Mouse (Mus musculus) stomach, postnatal 0 days (tissue): Measurements from ENCODE around the gene Patz1. TPM values are rescaled to one million over a fixed set of nuclear protein-coding genes. Genes with fewer than 3 reads are reported as not detected.

Source experiments
- ATAC-seq: fragments of 200-750 bp; cut with Nextera tagmentation; 2 replicates; pipeline ENCODE4 v1.8.0; 2017; ENCODE audit not compliant: low FRiP score, low TSS enrichment
- DNase-seq: peaks from one replicate; pipeline ENCODE4 v3.0.0-alpha.2; 2016; ENCODE audit warnings: low spot score
- H3K27ac ChIP-seq: fragments of 300-500 bp; sonication (generic); replicated peaks from 2 replicates; pipeline ENCODE4 v1.5.1; 2014; ENCODE audit warnings: mild to moderate bottlenecking, control low read depth
- H3K27me3 ChIP-seq: fragments of 300-500 bp; sonication (generic); 2 replicates; pipeline ENCODE4 v1.6.1; 2014; ENCODE audit warnings: low read length; ENCODE audit not compliant: control insufficient read depth, insufficient read depth
- H3K36me3 ChIP-seq: fragments of 300-500 bp; sonication (generic); 2 replicates; pipeline ENCODE4 v1.6.1; 2014; ENCODE audit warnings: low read length, mixed read lengths; ENCODE audit not compliant: control insufficient read depth, insufficient read depth
- H3K4me1 ChIP-seq: fragments of 300-500 bp; sonication (generic); replicated peaks from 2 replicates; pipeline ENCODE4 v1.6.1; 2014; ENCODE audit warnings: antibody characterized with exemption; ENCODE audit not compliant: control insufficient read depth, insufficient read depth
- H3K4me2 ChIP-seq: fragments of 300-500 bp; sonication (generic); replicated peaks from 2 replicates; pipeline ENCODE4 v1.6.1; 2014; ENCODE audit warnings: low read depth, mild to moderate bottlenecking, control low read depth, moderate library complexity
- H3K4me3 ChIP-seq: fragments of 300-500 bp; sonication (generic); 2 replicates; pipeline ENCODE4 v1.5.1; 2014; ENCODE audit warnings: low read depth, low read length, control low read depth
- H3K9ac ChIP-seq: fragments of 300-500 bp; sonication (generic); 2 replicates; pipeline ENCODE4 v1.6.1; 2014; ENCODE audit warnings: mild to moderate bottlenecking, low read length, control low read depth, mixed read lengths
- H3K9me3 ChIP-seq: fragments of 300-500 bp; sonication (generic); 2 replicates; pipeline ENCODE4 v1.6.1; 2016; ENCODE audit warnings: low read length; ENCODE audit not compliant: control insufficient read depth
- CTCF ChIP-seq: IDR thresholded peaks from 2 replicates; pipeline ENCODE4 v1.5.1; 2016; ENCODE audit warnings: antibody characterized with exemption, low read depth, mild to moderate bottlenecking, moderate library complexity
- EP300 ChIP-seq: optimal IDR thresholded peaks from 2 replicates; pipeline ENCODE3; 2016; ENCODE audit warnings: antibody characterized with exemption
- WGBS: fragments of 180-500 bp; shearing (Covaris S2); extraction: QIAGEN DNeasy Blood & Tissue Kit; methylation state at CpG from one replicate; pipeline ENCODE4 v1.1.7; 2014; 5-methylcytosine and 5-hydroxymethylcytosine counted together
- polyA plus RNA-seq: library from polyadenylated mRNA; unstranded; fragments of >200 nt; fragmentation: Nextera tagmentation; extraction: Ambion mirVana; gene quantifications from 2 replicates; pipeline ENCODE4 v1.2.1, GENCODE M21; 2015

The Patz1 gene
- polyA plus RNA-seq, 1 experiment from 2014 or later: 12.2 TPM

GRCm38 (mm10) chr11:3301075-3301474 is 12.4 kb downstream of the Patz1 start:
- H3K27me3 ChIP-seq: no peaks in the 10 kb centered on the region
- H3K9ac ChIP-seq: no peak overlapping the region
- 90% methylated on average over 5 of the region's 5 CpGs for WGBS
- no peak overlapping the region for H3K4me2 ChIP-seq
- no peak overlapping the region for H3K27ac ChIP-seq
- H3K4me3 ChIP-seq: no peak overlapping the region
- no peaks in the 10 kb centered on the region for H3K9me3 ChIP-seq
- H3K36me3 ChIP-seq: peaks cover 35% of the 10 kb centered on the region
- H3K4me1 ChIP-seq: no peaks in the 10 kb centered on the region
- ATAC-seq (no peak), DNase-seq (no peak)
- no peak for TF ChIP-seq CTCF

- H3K36me3 ChIP-seq: peaks cover 43% of the 10 kb centered on the region
- TF ChIP-seq CTCF (no peak), EP300 (no peak)
- H3K4me3 ChIP-seq: no peak overlapping the region
- no peak for DNase-seq
- no peaks in the 10 kb centered on the region for H3K4me1 ChIP-seq
- no peak for ATAC-seq
- no peaks in the 10 kb centered on the region for H3K9me3 ChIP-seq
- WGBS: 46% methylated on average over 4 of the region's 4 CpGs
- no peak overlapping the region for H3K4me2 ChIP-seq
- no peak overlapping the region for H3K27ac ChIP-seq
- no peaks in the 10 kb centered on the region for H3K27me3 ChIP-seq
- H3K9ac ChIP-seq: no peak overlapping the region
Observed at GRCm38 (mm10) chr11:3302385-3302784, 13.7 kb downstream of the Patz1 start.

GRCm38 (mm10) chr11:3302792-3303191 is 14.1 kb downstream of the Patz1 start:
- H3K27ac ChIP-seq: no peak overlapping the region
- H3K4me3 ChIP-seq: no peak overlapping the region
- no peak overlapping the region for H3K4me2 ChIP-seq
- H3K27me3 ChIP-seq: no peaks in the 10 kb centered on the region
- H3K9ac ChIP-seq: no peak overlapping the region
- TF ChIP-seq CTCF (no peak), EP300 (no peak)
- ATAC-seq: 0 out of 2 replicates have a peak, but pooled peaks have one; percentile 27
- DNase-seq: no peak
- H3K9me3 ChIP-seq: no peaks in the 10 kb centered on the region
- WGBS: 48% methylated on average over 4 of the region's 4 CpGs
- H3K4me1 ChIP-seq: no peaks in the 10 kb centered on the region
- H3K36me3 ChIP-seq: peaks cover 47% of the 10 kb centered on the region

GRCm38 (mm10) chr11:3305821-3306220 is 17.1 kb downstream of the Patz1 start:
- H3K4me3 ChIP-seq: no peak overlapping the region
- H3K36me3 ChIP-seq: peaks cover 34% of the 10 kb centered on the region
- no peaks in the 10 kb centered on the region for H3K9me3 ChIP-seq
- H3K4me1 ChIP-seq: no peaks in the 10 kb centered on the region
- TF ChIP-seq EP300 (no peak), CTCF (no peak)
- DNase-seq: no peak
- 91% methylated on average over 4 of the region's 4 CpGs for WGBS
- no peak for ATAC-seq
- no peak overlapping the region for H3K9ac ChIP-seq
- no peaks in the 10 kb centered on the region for H3K27me3 ChIP-seq
- H3K27ac ChIP-seq: no peak overlapping the region
- H3K4me2 ChIP-seq: no peak overlapping the region

GRCm38 (mm10) chr11:3307875-3308274 is 19.2 kb downstream of the Patz1 start:
- no peak for DNase-seq
- Histone ChIP-seq H3K36me3 (peaks cover 32% of the 10 kb centered on the region), H3K4me2 (no peak overlapping the region), H3K27me3 (no peaks in the 10 kb centered on the region), H3K27ac (no peak overlapping the region), H3K9ac (no peak overlapping the region), H3K4me1 (no peaks in the 10 kb centered on the region), H3K4me3 (no peak overlapping the region), H3K9me3 (no peaks in the 10 kb centered on the region)
- TF ChIP-seq EP300: no peak
- no peak for TF ChIP-seq CTCF
- WGBS: 84% methylated on average over 3 of the region's 3 CpGs
- ATAC-seq: no peak

- Histone ChIP-seq H3K9me3 (no peaks in the 10 kb centered on the region), H3K4me2 (no peak overlapping the region), H3K36me3 (peaks cover 32% of the 10 kb centered on the region), H3K4me1 (no peaks in the 10 kb centered on the region), H3K27ac (no peak overlapping the region), H3K9ac (no peak overlapping the region), H3K27me3 (no peaks in the 10 kb centered on the region), H3K4me3 (no peak overlapping the region)
- WGBS: 81% methylated on average over 4 of the region's 4 CpGs
- TF ChIP-seq CTCF: no peak
- no peak for TF ChIP-seq EP300
- no peak for ATAC-seq
- DNase-seq: no peak
Observed at GRCm38 (mm10) chr11:3309884-3310283, 21.2 kb downstream of the Patz1 start.
